Mouse (Mus musculus) fat pad, adult 2 months (tissue): ENCODE measurements around the gene Ccnb2.
"Not testable (repeated sequence)": the region's sequence is repeated elsewhere in the genome, so short reads cannot be mapped to it uniquely, and the experiment has no call there.

Source experiments
- DNase-seq: peaks from one replicate; pipeline ENCODE4 v3.0.0-alpha.2; 2011; ENCODE audit warnings: low read depth, low spot score; ENCODE audit errors: extremely low read depth

Gene Ccnb2

DNA sequence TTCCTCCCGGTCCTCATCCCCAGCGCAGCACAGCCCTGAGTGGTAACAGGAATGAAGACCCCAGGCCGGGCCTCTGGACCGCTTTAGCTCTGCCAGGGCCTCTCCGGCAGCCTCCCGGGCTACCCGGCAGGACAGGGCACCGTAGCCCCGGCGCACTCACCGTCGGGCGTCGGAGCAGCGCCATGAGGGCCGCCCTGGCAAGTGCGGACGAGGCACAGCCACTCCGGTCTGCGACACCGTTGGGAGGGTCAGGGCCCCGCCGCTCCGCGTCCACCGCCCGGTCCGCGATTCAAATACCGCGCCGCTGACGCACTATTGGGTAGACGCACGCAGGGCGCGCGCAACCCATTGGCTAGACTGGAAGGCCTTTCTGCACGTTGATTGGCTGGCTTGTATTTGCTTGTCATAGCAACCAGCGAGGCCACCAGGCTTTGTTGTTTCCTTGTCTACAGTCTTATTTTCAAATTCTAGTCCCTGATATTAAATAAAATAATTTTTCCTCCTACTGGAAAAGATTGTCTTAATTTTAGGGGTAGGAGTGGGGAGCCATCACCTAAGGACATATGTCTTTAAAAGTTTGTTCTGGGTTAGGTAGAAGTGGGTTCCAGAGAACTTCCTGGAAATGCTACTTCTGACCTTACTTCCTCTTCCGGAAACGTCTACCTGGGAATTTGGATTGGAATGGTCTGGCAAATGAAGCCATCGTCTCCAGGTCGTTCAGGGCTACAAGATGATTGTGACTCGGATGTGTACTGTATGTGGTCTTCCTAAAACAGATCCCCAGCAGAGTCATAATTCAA, at the start of gene Ccnb2:
Ccnb2 (minus strand) TSS at position 291 of the 800 bp plus-strand sequence.
- DNase-seq: peak; percentile 16

DNA sequence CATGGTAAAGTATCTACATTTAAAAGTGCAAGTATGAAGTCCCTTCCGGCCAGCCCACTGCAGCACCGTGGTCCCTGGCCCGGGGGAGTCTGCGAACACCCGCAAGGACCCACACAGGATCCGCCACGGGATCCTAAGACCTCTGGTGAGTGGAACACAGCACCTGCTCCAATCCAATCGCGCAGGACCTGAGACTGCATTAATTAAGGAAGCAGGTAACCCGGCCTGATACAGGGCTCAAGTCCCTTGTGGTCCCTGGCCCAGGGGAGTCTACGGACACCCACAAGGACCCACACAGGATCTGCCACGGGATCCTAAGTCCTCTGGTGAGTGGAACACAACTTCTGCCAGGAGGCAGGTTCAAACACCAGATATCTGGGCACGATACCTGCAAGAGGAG, 41.7 kb upstream of the Ccnb2 start:
- not testable (repeated sequence) for DNase-seq

DNA sequence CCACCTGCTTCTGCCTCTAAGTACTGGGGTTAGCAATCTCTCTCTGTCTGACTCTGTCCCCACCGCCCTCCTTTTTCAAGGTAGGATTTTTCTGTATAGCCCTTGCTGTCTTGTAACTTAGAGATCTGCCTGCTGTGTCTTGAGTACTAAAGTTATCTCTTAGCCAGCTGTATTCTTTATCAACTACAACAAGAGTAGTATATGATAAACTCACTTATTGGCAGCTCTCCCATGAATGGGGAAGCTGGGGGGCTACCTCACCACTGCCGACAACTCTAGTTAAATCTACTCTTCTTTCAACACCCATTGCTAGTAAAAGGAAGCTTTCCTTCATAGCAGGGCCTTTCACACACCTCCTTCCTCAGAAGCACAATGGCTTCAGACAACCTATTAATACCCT, 31.0 kb upstream of the Ccnb2 start:
- DNase-seq: no peak

DNA sequence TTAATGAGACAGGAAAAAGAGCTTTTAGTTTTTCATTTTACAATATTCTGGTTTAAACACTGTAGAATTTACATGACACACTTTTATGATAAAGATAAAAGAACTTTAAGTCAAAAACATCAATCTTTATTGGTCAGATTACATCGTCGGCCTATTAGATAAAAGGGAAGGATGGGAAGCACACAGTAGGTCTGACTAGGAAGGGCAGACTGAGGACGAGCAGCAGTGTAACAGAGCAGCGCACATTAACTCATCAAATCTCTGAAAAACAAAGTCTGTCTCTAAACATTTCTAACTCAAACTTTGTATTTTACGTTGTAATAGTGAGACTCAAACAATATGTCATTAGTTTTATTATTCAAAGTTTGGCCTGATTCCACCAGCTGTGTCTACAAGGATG, 27.7 kb upstream of the Ccnb2 start:
- no peak for DNase-seq

DNA sequence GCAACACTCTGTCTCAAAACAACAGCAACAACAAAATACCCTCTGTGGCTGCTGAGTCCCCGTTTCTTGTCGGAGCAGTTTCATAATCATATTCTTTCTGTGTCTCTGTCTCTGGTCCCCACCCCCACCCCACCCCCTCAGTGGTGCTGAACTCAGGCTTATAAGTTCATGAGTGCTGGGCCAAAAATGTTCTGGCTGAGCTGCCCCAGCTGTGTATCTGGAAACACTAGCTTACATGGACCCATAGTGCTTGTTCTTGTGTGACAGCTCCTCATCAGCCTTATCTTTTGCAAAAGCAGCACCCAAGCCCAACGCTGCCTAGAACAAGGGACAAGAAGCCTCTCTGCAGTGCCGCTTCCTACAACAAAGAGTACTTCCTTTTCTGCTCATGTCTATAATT, 18.6 kb upstream of the Ccnb2 start:
- no peak for DNase-seq

DNA sequence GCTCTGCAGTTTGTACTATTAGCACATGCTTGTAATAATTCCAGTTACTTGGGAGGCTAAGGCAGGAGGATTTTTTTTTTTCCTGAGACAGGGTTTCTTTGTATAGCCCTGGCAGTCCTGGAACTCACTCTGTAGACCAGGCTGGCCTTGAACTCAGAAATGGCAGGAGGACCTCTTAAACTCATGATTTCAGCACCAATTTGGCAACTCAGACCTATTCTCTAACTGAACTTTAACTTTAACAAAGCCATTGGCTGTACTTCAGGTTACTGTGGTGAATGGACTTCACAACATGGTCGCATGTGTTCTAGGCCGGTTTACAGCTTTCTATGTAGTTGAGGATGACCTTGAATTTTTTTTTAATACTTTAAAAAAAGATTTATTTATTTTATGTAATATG, 1.3 kb upstream of the Ccnb2 start:
- DNase-seq: no peak

DNA sequence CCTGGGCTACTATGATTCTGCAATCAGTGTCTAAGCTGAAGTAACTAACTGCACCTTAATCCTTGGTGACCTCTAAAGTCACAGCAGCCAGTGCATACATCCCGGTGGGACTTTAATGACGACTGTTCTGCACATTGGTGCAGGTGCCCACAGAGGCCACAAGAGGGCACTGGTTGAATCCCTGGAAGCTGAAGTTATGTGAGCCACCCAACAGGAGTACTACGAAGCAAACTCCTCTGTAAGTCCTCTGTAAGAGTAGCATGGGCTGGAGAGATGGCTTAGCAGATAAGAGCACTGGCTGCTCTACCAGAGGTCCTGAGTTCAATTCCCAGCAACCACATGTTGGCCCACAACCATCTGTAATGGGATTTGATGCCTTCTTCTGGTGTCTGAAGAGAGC, 4.9 kb downstream of the Ccnb2 start:
- no peak for DNase-seq

DNA sequence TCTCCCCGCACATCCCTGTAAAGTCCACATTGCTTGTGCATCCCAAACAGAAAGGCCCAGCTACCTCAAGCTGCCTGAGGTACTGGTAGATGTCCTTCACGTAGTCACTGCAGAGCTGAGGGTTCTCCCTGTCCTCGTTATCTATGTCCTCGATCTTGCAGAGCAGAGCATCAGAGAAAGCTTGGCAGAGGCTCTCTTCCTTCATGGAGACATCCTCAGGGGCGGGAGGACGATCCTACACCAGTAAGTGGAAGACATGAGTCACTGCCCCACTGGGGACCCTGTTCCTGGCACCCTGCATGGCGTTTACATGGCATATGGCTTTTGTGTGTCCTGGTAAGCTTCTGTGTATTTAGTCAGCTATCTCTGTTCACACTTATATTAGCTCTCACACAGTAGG, 8.3 kb downstream of the Ccnb2 start:
- no peak for DNase-seq

DNA sequence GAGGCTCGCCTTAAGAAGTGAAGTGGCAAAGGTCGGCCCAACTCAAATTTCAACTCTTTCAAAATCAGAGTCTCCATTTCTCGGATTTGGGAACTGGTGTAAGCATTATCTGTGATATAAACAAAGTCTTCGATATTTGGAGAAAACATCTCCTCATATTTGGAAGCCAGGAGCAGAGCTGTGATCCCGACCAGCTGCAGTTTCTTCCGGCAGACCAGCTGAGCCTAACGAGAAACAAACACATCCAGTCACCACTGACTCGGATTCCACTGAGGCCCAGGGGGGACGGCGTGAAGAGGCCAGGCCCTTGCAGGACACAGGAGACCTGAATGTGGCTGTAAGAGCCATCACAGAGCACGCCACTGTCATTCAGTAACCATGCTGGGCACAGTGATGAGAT, 10.7 kb downstream of the Ccnb2 start:
- no peak for DNase-seq

DNA sequence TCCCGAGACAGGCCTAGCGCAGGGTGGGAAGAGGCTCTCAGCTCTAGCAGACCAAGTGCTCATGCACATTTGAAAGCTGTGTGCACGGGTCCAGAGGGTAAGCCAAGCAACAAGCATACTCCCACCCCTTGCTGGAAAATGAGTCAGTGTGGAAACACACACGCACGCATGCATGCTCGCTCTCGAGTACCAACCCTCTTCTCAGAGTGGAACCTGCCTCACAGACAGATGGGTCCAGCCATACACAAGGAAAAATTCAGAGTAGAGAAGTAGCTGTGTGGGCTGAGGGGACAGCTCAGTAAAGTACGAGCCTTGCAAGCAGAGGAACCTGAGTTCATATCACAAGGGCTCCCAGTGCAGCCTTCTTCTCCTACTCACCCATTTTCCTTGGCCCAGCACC, 11.6 kb downstream of the Ccnb2 start:
- DNase-seq: no peak

DNA sequence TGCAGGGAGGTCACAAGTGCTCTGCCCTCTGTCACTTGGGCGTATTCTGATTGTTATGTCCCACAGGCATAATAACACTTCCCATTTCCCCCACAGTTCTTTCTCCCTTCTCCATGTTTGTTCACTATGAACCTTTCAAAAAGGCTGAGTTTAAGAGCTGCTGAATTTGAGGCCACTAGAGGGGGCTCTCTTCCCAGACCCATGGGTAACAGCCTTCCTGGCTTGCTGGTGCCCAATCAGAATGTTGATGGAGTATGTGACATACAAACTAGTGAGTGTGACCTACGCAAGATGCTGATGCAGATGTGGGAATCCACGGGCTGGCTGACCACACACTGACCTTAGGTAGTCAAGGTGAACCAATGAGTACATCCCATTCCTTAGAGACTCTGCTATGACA, 12.6 kb downstream of the Ccnb2 start:
- DNase-seq: no peak

DNA sequence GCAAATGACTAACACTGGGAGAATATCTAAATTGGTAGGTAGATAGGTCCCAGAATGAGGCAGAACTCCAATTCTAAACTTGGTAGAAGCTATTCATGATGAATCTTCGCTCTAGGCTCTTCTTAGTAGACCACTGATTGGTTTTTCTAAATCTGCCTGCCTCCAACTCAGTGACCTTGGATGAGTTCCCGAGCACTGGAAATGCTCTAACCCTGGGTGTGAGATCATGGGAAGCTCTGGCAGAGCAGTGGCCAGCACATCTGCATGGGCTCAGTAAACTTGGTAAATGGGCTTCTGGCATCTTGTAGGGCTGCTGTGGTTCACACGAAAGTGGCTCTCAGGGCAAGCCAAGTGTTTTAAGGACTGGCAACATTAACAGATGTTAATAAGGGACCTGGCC, 14.8 kb downstream of the Ccnb2 start:
- no peak for DNase-seq

DNA sequence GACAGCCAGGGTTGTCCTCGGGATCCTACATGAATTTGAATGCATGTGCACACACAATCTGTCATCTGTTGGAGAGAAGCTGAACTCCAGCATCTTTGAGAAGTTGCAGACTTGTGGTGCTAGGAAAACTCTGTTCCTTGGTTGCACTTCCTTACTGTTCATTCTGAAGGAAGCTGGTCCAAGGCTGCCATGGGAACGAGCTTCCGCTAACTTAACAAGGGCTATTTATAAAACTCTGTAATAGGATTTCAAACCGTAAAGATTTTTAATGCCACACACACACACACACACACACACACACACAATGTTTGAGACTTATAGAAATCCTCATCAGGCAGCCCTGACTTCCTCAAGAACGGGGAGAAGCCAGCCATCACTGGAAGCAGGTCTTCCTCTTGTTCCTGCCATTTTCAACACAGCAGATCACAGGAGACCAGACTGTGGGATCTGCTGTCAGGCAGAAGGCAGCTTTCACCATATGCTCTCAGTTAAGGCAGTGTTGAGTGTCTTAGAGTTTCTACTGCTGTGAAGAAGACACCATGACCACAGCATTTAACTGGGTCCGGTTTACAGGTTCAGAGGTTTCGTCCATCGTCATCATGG, 19.3 kb downstream of the Ccnb2 start:
- DNase-seq: no peak

DNA sequence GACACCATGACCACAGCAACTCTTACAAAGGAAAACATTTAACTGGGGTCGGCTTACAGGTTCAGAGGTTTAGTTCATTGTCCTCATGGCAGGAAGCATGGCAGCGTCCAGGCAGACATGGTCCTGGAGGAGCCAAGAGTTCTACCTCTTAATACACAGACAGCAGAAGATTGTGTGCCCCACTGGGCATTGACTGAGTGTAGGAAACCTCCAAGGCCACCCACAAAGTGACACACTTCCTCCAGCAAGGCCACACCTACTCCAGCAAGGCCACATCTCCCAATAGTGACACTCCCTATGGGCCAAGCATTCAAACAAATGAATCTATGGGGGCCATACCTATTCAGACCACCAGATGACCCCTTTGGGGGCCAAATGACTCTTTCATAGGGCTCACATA, 25.3 kb downstream of the Ccnb2 start:
- DNase-seq: no peak

DNA sequence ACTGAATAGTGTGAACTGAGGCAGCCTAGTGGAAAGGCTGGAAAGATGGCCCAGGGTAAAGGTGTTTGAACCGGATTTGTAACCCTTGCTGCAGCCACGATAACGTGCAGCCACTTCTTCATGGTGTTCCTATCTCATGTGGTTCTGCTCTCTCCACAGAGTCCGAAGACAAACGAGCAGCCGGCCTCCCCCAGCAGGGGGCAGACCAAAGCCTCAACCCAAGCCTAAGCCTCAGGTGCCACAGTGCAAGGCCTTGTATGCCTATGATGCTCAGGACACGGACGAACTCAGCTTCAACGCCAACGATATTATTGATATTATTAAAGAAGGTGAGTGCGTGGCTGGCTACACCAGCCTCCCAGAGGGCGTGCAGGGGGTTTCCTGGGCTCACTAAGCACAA, 25.7 kb downstream of the Ccnb2 start:
- no peak for DNase-seq

DNA sequence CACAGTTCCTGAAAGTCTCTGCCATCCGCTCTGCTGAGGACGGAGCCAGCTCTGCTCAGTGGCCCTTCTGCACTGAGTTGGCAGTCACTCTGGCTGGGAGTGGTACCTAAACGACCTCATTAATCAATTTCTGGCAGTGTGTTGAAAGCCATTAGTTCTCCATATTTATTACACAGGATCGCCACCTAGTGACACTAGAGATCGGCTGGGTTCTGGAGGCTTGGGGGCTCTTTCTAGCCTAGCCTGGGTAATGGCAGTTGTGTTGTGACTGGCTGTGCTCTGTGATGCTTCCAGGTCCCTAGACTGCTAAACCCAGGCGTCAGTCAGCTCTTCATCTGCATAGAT, 28.8 kb downstream of the Ccnb2 start:
- peak; percentile 46 for DNase-seq

DNA sequence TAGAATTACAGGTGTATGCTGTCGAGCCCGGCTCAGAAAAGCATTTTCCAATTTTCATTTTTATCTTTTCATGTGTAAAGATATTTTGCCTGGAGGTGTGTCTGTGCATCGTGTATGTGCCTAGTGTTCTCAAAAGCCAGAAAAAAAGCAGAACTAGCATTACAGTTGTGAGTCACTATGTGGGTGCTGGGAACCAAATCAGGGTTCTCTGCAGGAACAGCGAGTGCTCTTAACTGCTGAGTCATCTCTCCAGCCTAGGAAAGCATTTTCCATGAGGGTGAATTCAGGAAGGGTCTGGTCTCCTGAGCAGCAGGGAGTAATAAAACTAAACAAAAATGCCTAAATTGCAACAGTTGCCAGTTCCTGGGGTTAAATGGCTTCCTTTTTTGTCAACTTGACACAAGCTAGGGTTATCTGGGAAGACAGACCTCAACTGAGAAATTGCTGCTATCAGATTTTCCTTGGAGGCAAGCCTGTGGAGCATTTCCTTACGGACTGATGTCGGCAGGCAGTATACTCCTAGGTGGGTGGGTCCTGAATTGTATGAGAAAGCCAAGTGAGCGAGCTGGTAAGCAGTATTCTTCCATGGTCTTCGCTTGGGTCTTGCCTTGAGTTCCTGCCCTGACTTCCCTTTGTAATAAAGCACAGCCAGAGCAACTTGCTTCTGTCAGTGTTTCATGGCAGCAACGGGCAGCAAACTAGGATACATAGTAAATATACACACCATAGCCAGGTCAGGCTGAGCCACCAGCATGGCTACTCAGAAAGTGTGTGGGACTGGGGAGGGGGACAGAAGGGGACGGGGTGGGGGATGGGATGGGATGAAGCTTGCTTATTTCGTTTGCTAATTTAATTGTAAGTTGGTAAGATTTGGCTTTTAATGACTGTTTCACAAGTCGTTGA, 29.4 kb downstream of the Ccnb2 start:
- no peak for DNase-seq

DNA sequence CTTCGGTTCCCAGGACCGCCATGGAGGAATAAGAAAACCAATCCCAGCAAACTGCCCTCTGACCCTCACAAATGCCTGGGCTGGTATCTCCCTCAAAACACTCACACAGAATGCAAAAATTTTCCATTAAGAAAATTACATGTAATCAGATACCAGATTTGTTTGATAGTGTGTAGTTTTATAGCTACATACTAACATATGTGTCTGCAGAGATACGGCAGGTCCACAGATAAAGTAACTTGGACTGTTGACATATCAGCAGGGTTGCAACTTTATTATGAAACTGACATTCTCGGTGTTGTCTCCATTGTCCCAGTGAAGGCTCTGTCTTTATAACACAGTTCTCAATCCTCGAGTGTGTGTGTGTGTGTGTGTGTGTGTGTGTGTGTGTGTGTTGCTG, 30.3 kb downstream of the Ccnb2 start:
- DNase-seq: no peak

DNA sequence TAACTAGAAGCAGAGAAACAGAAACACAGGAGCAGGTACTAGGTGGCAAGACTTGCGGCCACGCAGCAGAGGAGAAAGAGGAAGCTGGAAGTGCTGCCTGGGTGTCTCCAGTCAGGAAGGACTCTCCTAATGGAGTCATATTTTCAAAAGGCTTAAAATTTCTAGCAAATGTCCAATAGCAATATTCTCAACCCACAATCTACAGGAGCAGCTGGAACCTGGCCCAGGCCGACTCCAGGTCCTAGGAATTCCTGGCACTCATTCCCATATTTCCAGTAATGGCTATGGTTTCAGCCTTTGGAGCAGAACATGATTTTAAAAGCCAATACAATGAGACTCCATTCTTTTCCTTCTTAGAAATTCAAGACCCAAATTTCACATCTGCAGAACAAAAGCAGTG, 31.8 kb downstream of the Ccnb2 start:
- DNase-seq: no peak

DNA sequence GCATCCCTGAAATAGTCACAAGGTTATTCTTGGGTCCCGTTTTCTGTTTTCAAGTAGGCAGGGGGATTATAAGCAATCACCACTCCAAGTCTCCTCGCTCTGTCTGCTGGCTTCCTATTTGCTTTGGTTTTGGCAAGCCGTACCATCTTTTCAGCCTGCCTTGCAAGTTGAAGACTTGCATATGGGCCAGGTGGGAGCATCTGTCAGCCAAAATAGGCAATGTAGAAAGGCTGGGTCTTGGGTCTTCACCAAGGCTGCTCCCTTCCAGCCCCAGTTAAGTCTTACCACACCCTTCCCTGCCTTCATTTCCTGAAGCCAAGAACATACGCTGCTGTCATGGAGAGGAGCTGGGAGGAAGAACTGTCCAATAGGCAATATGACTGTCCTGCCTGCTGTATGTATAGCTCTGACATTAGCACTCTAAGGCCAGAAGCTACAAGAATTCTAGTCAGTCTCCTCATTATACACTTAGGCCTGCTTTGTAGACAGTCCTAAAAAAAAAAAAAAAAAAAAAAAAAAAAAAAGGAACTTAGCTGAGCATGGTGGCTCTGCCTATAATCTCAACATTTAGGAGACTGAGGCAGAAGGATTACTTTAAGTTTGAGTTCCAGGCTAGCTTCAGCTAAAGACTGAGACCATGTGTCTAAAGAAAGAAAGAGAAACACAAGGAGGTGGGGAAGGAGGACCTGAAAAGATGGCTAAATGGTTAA, 33.8 kb downstream of the Ccnb2 start:
- no peak for DNase-seq

DNA sequence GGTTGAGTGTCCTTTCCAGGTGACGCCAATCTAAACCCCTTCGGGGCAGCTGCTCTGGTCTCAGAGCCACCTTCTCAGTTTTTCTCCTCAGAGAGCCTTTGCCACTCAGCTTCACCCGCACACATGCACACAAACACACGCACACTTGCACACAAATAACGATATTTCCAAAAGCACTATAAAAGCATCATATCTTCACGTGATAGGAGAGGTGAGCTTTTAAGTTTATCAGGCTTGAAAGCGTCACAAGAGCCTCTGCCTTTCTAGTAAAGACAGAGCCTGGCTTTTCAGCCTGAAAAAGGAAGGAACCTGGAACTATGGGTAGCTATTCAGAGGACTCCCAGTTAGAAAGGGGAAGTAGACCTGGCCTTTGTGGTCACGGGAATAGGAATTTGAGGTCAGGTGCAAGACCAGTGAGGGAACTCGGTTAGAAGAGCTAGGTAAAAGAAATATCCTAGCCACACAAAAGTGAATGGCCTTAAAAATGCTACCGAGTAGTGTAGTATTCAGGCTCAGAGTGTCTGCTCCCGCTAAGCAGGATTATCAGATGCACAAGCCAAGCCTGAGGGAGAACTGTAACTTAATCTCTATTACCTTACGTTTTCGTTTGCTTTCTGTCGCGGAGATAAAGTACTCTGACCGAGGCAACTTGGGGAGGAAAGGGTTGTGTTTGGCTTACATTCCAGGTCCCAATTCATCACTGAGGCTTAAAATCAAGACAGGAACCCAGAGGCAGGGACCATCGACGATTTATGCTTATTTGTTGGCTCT, 36.2 kb downstream of the Ccnb2 start:
- DNase-seq: no peak
